Mouse (Mus musculus): ENCODE measurements around the gene Mpl. TPM values are rescaled to one million over a fixed set of nuclear protein-coding genes. Genes with fewer than 3 reads are reported as not detected.

Mpl gene
- not detected for polyA plus RNA-seq (2012; fragmentation: generic; extraction: Trizol)

DNA sequence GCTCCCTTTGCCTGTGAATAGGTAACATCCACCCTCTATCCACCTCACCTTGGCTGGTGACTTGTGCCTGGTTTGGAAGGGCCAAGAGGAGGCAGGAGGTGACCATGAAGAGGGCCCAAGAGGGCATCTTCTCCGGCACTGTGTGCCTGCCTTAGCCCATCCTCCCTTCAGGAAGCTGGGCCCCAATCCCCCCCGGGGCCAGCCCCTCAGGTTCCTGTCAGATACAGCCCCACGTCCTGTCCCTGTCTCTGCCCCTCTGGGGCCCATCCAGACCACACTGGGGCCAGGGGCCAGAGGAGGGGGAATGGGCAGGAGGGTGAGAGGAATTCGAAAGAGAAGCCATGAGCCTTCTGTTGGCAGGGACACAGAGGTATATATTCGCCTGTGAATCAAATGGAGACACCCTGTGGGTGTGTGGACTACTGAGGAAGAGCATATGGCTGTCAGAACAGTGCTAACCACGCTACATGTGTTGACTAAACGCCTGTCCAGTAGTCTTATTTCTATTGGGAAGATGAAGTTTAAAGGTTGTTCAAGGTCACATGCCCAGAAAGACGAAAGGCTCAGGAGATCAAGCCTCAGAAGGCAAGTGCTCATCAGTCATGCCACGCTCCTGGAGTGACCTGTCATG is at the start of gene Mpl:
TSS of gene Mpl (minus strand) at position 169 of the 631 bp plus-strand sequence.

DNA sequence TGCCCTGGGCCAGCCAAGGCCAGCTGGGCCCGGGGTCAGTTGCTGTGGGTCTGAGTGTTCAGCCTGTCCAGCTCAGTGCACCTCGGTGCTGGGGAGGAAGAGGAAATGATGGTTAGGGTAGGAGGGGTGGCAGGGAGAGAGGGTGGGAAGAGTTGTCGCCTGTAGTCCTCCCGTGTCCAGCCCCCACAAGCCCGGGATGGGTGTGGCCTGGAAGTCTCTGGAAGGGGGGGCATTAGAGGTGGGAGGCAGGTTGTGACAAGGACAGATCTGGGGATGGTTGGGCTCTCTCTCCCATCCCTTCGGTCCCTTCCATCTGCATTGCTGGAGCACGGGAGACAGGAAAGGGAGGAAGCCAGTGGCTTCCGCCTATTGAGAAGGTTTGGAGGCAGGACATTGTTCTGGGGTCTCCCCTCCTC is 32.4 kb upstream of the Mpl start, which contains the start of gene Tie1:
TSS of gene Tie1 (minus strand) at position 345 of the 416 bp plus-strand sequence.

DNA sequence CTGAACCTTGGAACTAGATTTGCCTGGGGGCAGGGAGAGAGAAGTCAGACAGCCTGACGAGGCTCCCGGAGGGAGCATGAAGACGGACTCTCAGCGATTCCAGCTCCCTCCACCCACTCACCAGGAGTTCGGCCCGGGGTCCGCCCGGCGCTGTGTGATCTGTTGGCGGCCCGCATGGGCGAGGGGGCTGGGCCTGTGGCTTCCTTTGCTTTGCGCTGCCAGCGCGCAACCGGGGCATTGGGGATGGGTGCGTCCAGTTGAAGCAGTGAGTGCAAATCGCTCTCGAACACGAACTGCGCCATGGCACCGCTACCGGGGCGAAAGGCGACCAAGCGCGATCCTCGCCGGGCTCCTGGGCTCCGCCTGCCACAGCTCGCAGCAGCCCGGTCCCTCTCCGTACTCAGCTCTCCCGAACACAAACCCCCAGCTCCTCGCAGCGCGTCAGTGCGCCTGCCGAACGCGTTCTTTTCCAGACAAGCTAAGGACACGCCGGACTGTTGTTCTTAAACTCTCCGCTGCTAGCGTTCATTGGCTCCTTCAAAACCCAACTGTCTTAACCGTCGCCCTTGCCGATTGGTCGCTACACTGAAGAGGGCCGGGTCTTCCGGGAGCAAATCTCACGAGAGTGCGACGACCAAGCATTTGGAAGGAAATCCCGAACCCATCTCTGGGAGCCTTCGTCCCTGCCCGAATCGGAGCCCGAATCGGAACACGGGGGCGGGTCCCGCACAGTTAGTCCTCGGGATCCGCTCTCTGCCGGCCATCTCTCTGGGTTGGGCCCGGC is 20.3 kb downstream of the Mpl start, which contains the start of gene Cdc20:
TSS of gene Cdc20 (minus strand) at position 533 of the 784 bp plus-strand sequence.

DNA sequence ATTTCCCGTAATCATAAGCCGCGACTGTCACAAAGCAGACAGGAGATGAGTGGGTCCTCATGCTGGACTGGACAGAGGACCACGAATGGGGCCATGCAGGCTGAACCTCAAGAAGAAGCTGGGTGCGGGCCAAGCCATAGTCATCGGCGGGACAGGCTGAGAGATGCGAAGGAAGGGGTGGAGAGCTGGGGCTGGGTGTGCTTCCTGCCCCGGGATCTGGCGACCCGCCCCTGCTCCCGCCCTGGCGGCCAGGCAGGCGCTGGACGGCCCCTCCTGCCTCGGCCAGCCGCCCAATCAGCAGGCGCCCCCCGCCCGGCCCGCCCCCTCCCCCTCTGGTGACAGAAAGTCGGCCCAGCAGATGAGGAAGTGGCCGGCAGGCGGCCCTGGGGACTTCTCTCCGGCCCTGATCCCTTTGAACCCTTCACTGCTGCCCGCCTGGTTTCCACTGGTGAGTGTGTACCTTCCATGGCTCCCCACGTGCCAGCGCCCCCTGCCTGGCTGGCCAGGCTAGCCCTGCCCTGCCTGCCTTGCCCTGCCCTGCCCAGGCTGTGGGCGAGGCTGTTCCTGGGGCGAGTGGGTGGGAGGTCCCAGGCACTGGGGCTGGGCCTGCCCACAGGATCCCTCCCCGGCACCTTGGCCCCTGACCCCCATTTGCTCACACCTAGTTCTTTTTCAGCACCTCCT is 29.4 kb downstream of the Mpl start, which contains the start of gene Elovl1:
TSS of gene Elovl1 (plus strand) at position 326 of the 684 bp plus-strand sequence.

DNA sequence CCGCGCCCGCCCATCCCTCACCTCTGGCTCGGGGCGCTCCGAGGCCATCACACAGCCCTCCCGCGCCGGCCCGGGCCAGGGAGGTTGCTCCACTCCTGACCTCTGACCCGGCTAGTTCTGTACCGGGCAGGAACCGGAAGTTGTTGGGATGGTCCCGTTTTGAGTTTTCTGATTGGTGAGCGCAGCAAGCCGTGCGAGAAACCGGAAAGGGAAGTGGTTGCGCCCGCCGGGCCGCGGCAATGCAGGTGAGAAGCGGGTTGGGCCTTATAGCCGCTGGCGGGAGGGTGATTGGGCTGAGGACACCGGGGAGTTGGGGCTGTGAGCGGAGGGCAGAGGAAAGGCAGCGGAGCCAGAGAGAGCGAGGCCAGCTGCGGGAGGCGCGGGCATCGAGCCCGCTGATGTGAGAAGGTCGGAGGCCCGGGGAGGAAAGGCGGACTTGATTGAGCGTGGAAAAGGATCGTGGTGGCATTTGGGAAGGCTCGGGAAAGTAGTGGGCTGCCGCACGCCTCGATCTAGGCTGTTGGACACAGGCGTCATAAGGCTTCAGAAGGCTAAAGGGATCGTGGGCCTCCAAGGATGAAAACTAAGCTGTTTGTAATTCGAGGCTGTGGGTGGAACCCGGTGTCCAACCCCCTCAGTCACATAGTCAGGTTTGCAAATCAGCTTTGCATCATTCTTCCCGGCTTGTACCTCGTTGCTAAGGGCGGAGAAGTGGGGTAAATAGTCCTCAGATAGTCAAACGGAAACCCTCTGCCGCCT is 48.0 kb downstream of the Mpl start, which contains the start of the genes Szt2 and Med8:
TSS of gene Szt2 (minus strand) at position 132 of the 759 bp plus-strand sequence.
TSS of gene Med8 (plus strand) at position 196 of the 759 bp plus-strand sequence.

Other genes with a start within 250 kb of the Mpl start
- 10 to 100 TPM in 1 of 2 experiments, 1 to 10 TPM in 1; 3.6 to 30.0 TPM for gene Ptprf, start 166.1 kb downstream of the Mpl start, polyA plus RNA-seq (2012; fragmentation: generic; extraction: Trizol)
- gene Szt2, start 48.2 kb downstream of the Mpl start, polyA plus RNA-seq (2012; fragmentation: generic; extraction: Trizol), result 10 to 100 TPM in 1 of 2 experiments, 1 to 10 TPM in 1; 2.4 to 11.3 TPM
- 10 to 100 TPM; 34.6 to 47.2 TPM for gene Med8, start 48.2 kb downstream of the Mpl start, polyA plus RNA-seq (2012; fragmentation: generic; extraction: Trizol)
- gene Elovl1, start 29.4 kb downstream of the Mpl start, polyA plus RNA-seq (2012; fragmentation: generic; extraction: Trizol), result 100 to 1,000 TPM in 1 of 2 experiments, 10 to 100 TPM in 1; 92.6 to 116 TPM
- 100 to 1,000 TPM; 129 to 220 TPM for gene Cdc20, start 20.2 kb downstream of the Mpl start, polyA plus RNA-seq (2012; fragmentation: generic; extraction: Trizol)
- not detected for gene Tie1, start 32.5 kb upstream of the Mpl start, polyA plus RNA-seq (2012; fragmentation: generic; extraction: Trizol)
- gene 2610528J11Rik, start 69.5 kb upstream of the Mpl start, polyA plus RNA-seq (2012; fragmentation: generic; extraction: Trizol), result not detected
- gene Tmem125, start 86.5 kb upstream of the Mpl start, polyA plus RNA-seq (2012; fragmentation: generic; extraction: Trizol), result not detected
- gene Cfap57, start 163.3 kb upstream of the Mpl start, polyA plus RNA-seq (2012; fragmentation: generic; extraction: Trizol), result not detected
- 10 to 100 TPM; 12.5 to 40.3 TPM for gene Ebna1bp2, start 163.3 kb upstream of the Mpl start, polyA plus RNA-seq (2012; fragmentation: generic; extraction: Trizol)
- gene Olfr62, start 201.4 kb upstream of the Mpl start, polyA plus RNA-seq (2012; fragmentation: generic; extraction: Trizol), result not detected
- not detected for gene Olfr1342, start 235.2 kb upstream of the Mpl start, polyA plus RNA-seq (2012; fragmentation: generic; extraction: Trizol)
- gene Olfr1341, start 246.0 kb upstream of the Mpl start, polyA plus RNA-seq (2012; fragmentation: generic; extraction: Trizol), result not detected

All from C3H10T1/2 (cell line).